Mouse (Mus musculus): ENCODE results near the gene Etnk2.

GRCm38 (mm10) chr1:133356330-133356729 lies 7.0 kb upstream of the Etnk2 start:
- TF ChIP-seq CTCF (IDR thresholded peaks at IDR 0.05; ENCODE audit: borderline replicate concordance, insufficient read depth, low read length) (no peak), POLR2A (IDR thresholded peaks at IDR 0.05; ENCODE audit: low read depth, low read length) (no peak)
